Mouse (Mus musculus) gastrocnemius, adult 18-20 months (tissue): Measurements from ENCODE around the gene Iqcg. TPM values are rescaled to one million over a fixed set of nuclear protein-coding genes. Genes with fewer than 3 reads are reported as not detected.

Experiments
- DNase-seq: peaks from one replicate; pipeline ENCODE4 v3.0.0; 2021; ENCODE audit warnings: low spot score
- microRNA-seq: library from miRNA; unstranded; fragments of <30 nt; microRNA quantifications from one replicate; pipeline ENCODE4 v1.2.0, GENCODE M21; 2021
- total RNA-seq, 2 experiments: library from RNA; stranded (reverse); gene quantifications; 2 replicates each; pipeline ENCODE4 v1.2.3; 2021

Gene Iqcg
- total RNA-seq, 2 experiments from 2014 or later: 3.5 to 5.4 TPM

DNA sequence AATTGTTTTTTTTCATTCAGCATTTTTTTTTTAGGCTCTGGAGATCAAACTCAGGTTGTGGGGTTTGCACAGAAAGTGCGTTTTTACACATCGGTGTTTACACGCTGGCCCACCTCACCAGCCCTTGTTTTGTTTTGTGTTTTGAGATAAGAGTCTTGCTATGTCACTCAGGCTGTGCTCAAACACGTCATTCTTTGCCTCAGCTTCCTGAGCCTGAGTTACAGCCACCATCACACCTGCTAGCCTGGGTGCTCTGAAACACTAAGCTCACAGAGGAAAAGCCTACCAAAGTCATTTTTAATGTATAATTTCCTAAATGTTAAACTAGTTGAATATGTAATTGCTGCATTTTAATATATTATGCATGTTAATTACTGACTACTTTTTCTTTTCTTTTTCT, 74.6 kb downstream of the Iqcg start:
- DNase-seq: no peak

- DNase-seq: no peak
Measured at GRCm38 (mm10) chr16:32980227-32980626, 75.8 kb downstream of the Iqcg start.

DNA sequence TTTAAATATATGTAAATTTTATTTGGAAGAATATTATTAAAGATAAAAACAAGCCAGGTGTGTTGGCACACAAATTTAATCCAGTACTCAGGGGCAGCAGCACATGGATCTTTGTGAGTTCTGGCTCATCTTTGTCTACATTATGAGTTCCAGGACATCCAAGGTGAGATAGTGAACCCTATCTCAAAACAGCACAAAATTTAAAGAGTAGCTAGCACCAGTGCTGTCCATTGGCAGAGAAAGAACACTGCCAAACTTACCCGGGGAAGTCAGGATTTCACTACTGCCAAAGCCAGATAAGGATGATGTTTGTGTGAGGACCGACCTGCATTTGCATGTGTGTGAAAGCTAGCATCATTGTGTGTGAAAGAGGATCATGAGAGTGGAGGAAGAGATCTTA, 83.0 kb downstream of the Iqcg start:
- DNase-seq: no peak

DNA sequence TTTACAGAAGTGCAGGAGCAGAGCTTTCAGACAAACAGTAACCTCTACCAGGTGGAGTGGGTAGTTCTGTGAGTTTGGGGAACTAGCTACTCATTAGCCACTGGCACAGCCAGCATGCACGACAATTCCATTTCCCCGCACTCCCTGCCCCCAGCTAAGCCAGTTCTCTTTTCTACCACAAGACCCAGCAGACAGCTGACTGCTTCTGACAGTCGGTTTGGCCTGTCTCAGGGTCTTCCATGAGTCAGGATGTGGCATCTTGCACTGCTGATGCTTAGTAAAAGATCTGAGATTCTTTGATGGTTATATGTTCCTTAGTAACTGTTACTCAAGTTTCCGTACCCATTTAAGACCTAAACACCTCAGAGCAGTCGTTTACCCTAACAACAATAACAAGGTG, 83.5 kb downstream of the Iqcg start:
- no peak for DNase-seq

Small RNA genes lying within 50 kb of the gene (microRNA-seq; reads per million reads assigned to microRNA genes)
- gene Gm22231 (not detected), gene Mir1947 (8.5 reads per million, percentile 21 among the genes with 10 or more reads in this experiment)

Other genes starting within 250 kb of the Iqcg start
- gene Smbd1, start 245.7 kb downstream of the Iqcg start, total RNA-seq: not detected
- gene Fyttd1, start 178.7 kb downstream of the Iqcg start, total RNA-seq: 10 to 100 TPM; 85.6 to 97.9 TPM
- gene Rubcn, start 178.5 kb downstream of the Iqcg start, total RNA-seq: 10 to 100 TPM; 22.5 to 24.8 TPM
- 10 to 100 TPM; 13.2 to 14.5 TPM for gene Lrch3, start 142.1 kb downstream of the Iqcg start, total RNA-seq
- gene Rpl35a, start 235 bp upstream of the Iqcg start, total RNA-seq: 100 to 1,000 TPM; 206 to 248 TPM
- gene Lmln, start 6.3 kb upstream of the Iqcg start, total RNA-seq: 1 to 10 TPM; 1.6 to 2.8 TPM
- 10 to 100 TPM; 14.0 to 14.9 TPM for gene Osbpl11, start 128.9 kb upstream of the Iqcg start, total RNA-seq
- gene Snx4, start 195.2 kb upstream of the Iqcg start, total RNA-seq: 10 to 100 TPM; 11.5 to 14.8 TPM